Mouse (Mus musculus) limb, embryonic 13.5 days (tissue): ENCODE results near the gene Pkdrej. TPM values are rescaled to one million over a fixed set of nuclear protein-coding genes. Genes with fewer than 3 reads are reported as not detected.
"Not testable (repeated sequence)": the region's sequence is repeated elsewhere in the genome, so short reads cannot be mapped to it uniquely, and the experiment has no call there.

Experiments
- ATAC-seq: fragments of 200-750 bp; cut with Nextera tagmentation; 2 replicates; pipeline ENCODE4 v1.8.0; 2017; ENCODE audit warnings: low read depth, moderate number of reproducible peaks, moderate TSS enrichment; ENCODE audit not compliant: low FRiP score
- H3K27ac ChIP-seq: fragments of 300-500 bp; sonication (generic); 2 replicates; pipeline ENCODE4 v1.5.1; 2015; ENCODE audit warnings: inconsistent platforms, mild to moderate bottlenecking, moderate library complexity
- H3K27me3 ChIP-seq: fragments of 300-500 bp; sonication (generic); 2 replicates; pipeline ENCODE4 v1.6.1; 2015; ENCODE audit warnings: mild to moderate bottlenecking, inconsistent platforms
- H3K36me3 ChIP-seq: fragments of 300-500 bp; sonication (generic); 2 replicates; pipeline ENCODE4 v1.6.1; 2015; ENCODE audit warnings: inconsistent platforms, mild to moderate bottlenecking, moderate library complexity
- H3K4me1 ChIP-seq: fragments of 300-500 bp; sonication (generic); 2 replicates; pipeline ENCODE4 v1.6.1; 2015; ENCODE audit warnings: inconsistent platforms
- H3K4me2 ChIP-seq: fragments of 300-500 bp; sonication (generic); replicated peaks from 2 replicates; pipeline ENCODE4 v1.6.1; 2015; ENCODE audit warnings: inconsistent platforms, mild to moderate bottlenecking, moderate library complexity
- H3K4me3 ChIP-seq: fragments of 300-500 bp; sonication (generic); 2 replicates; pipeline ENCODE4 v1.5.1; 2015; ENCODE audit warnings: moderate library complexity, mild to moderate bottlenecking, inconsistent platforms
- H3K9ac ChIP-seq: fragments of 300-500 bp; sonication (generic); 2 replicates; pipeline ENCODE4 v1.6.1; 2015; ENCODE audit warnings: mild to moderate bottlenecking, inconsistent platforms
- H3K9me3 ChIP-seq: fragments of 300-500 bp; sonication (generic); 2 replicates; pipeline ENCODE4 v1.6.1; 2016; ENCODE audit warnings: inconsistent platforms
- WGBS: fragments of 180-500 bp; shearing (Covaris S2); methylation state at CpG from one replicate; pipeline ENCODE4 v1.1.7; 2015; 5-methylcytosine and 5-hydroxymethylcytosine counted together
- polyA plus RNA-seq: library from polyadenylated mRNA; unstranded; fragments of >200 nt; fragmentation: Nextera tagmentation; extraction: Ambion mirVana; gene quantifications from 2 replicates; pipeline ENCODE4 v1.2.1, GENCODE M21; 2015

The Pkdrej gene
- polyA plus RNA-seq, 1 experiment from 2014 or later: 0.13 TPM

DNA sequence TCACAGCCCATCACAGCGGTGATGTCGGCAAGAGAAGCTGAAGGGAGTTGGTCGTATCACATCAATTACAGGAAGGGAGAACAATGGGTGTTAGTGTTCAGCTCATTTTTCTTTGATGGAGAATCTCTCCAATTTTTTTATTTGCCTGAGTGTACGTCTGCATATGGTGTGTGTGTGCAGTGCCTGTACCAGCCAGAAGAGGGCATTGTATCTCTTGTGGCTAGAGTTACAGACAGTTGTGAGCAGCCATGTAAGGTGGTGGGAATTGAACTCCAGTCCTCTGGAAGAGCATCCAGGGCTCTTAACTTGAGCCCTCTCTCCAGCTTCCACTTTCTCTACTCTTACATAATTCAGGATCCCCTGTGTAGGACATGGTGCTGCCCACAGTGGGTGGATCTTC lies 38.4 kb downstream of the Pkdrej start:
- Histone ChIP-seq H3K4me3 (no peak overlapping the region), H3K9me3 (no peaks in the 10 kb centered on the region), H3K4me2 (no peak overlapping the region), H3K4me1 (no peaks in the 10 kb centered on the region), H3K27me3 (no peaks in the 10 kb centered on the region), H3K9ac (no peak overlapping the region), H3K27ac (no peak overlapping the region), H3K36me3 (no peaks in the 10 kb centered on the region)
- ATAC-seq: no peak
- 86% methylated on average over 4 of the region's 4 CpGs for WGBS

GRCm38 (mm10) chr15:85778891-85779290 lies 42.6 kb downstream of the Pkdrej start:
- not testable (repeated sequence) for H3K36me3 ChIP-seq, H3K9me3 ChIP-seq, H3K4me1 ChIP-seq, H3K27me3 ChIP-seq, H3K9ac ChIP-seq, H3K27ac ChIP-seq, ATAC-seq, H3K4me2 ChIP-seq, H3K4me3 ChIP-seq
- 90% methylated on average over 6 of the region's 6 CpGs for WGBS

- Histone ChIP-seq H3K27ac (no peak overlapping the region), H3K4me1 (no peaks in the 10 kb centered on the region), H3K36me3 (no peaks in the 10 kb centered on the region), H3K27me3 (no peaks in the 10 kb centered on the region), H3K9me3 (no peaks in the 10 kb centered on the region), H3K4me3 (no peak overlapping the region), H3K9ac (no peak overlapping the region), H3K4me2 (no peak overlapping the region)
- WGBS: 70% methylated on average over 5 of the region's 5 CpGs
- ATAC-seq: no peak
Observed at GRCm38 (mm10) chr15:85776771-85777170, 44.8 kb downstream of the Pkdrej start.

DNA sequence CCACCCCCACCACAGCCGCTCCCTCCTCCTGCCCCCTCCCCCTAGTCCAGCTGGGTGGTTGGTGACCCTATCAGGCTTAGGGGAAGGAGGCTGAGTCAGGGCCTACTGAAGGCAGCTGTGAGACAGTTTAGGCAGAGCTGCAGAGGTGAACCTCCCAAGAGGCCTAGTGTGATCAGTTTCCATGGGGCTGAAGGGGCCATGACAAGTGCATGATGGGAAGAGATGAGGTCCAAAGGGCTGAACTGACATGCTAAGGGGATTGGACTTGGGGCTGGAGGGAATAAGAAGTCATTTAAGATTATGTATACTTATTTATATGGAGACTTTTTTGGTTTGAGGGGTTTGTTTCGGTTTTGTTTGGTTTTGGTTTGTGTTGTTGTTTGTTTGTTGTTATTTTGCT lies 45.3 kb downstream of the Pkdrej start:
- no peak overlapping the region for H3K9ac ChIP-seq
- no peaks in the 10 kb centered on the region for H3K4me1 ChIP-seq
- WGBS: 64% methylated on average over 2 of the region's 2 CpGs
- no peak for ATAC-seq
- no peaks in the 10 kb centered on the region for H3K36me3 ChIP-seq
- H3K27me3 ChIP-seq: no peaks in the 10 kb centered on the region
- H3K27ac ChIP-seq: no peak overlapping the region
- H3K4me3 ChIP-seq: no peak overlapping the region
- H3K4me2 ChIP-seq: no peak overlapping the region
- no peaks in the 10 kb centered on the region for H3K9me3 ChIP-seq

GRCm38 (mm10) chr15:85775001-85775400 lies 46.5 kb downstream of the Pkdrej start:
- no peak overlapping the region for H3K4me3 ChIP-seq
- no peaks in the 10 kb centered on the region for H3K36me3 ChIP-seq
- H3K9ac ChIP-seq: no peak overlapping the region
- WGBS: 84% methylated on average over 7 of the region's 7 CpGs
- no peaks in the 10 kb centered on the region for H3K9me3 ChIP-seq
- H3K4me1 ChIP-seq: no peaks in the 10 kb centered on the region
- no peaks in the 10 kb centered on the region for H3K27me3 ChIP-seq
- H3K27ac ChIP-seq: no peak overlapping the region
- ATAC-seq: no peak
- H3K4me2 ChIP-seq: no peak overlapping the region

DNA sequence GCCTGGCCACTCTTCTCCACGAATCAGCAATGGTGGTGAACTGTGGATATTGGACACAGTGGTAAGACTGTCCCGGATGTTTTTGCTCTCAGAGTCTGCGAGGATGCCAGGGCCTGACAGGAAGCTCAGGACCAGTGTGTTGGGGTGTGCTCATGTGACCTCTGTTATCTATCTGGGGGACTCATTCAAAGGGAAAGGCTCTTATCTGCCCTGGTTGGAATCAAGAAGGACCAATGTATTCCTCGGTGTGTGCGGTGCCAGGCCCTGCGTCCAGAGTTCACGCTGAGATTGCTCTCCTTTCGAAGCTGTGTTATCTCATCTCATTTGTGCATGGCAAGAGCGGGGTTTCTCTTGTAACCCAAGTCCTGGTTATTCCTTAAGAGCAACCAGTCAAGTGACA lies 47.1 kb downstream of the Pkdrej start:
- H3K9me3 ChIP-seq: no peaks in the 10 kb centered on the region
- no peak for ATAC-seq
- H3K4me1 ChIP-seq: no peaks in the 10 kb centered on the region
- H3K9ac ChIP-seq: no peak overlapping the region
- no peak overlapping the region for H3K27ac ChIP-seq
- no peak overlapping the region for H3K4me3 ChIP-seq
- H3K36me3 ChIP-seq: no peaks in the 10 kb centered on the region
- no peaks in the 10 kb centered on the region for H3K27me3 ChIP-seq
- no peak overlapping the region for H3K4me2 ChIP-seq
- 90% methylated on average over 9 of the region's 9 CpGs for WGBS

DNA sequence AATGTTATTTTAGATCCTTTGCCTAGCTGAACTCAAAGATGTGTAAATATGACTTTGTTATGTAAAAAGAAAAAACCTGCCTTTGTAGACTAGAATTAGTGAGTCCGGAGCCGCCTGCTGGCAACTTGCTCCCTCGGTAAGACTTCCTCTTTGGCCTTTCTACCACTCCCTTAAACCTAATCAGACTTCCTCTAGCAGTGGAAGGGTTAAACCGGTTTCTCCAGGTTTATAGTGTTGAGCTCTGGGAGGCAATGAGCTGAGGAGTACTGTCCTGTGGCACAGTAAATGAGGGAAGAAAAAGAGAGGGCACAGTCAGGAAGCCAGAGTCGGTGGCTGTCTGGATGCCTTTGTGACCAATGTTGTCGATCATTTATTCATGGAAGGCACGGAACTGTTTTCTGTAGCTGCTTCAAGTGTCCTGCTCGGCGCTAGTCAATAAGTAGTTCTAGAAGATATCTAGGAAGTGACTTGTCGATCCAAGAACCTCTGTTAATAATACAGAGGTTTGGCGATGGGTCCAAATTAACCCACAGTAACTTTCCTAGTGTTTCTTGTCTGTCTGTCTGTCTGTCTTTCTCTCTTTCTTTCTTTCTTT lies 49.3 kb downstream of the Pkdrej start:
- Histone ChIP-seq H3K27ac (no peak overlapping the region), H3K4me2 (no peak overlapping the region), H3K4me1 (no peaks in the 10 kb centered on the region), H3K9me3 (no peaks in the 10 kb centered on the region), H3K9ac (no peak overlapping the region), H3K27me3 (0 out of 2 replicates have a peak, but pooled peaks cover 4% of the 10 kb centered on the region), H3K36me3 (no peaks in the 10 kb centered on the region), H3K4me3 (no peak overlapping the region)
- ATAC-seq: no peak
- WGBS: 75% methylated on average over 11 of the region's 11 CpGs

DNA sequence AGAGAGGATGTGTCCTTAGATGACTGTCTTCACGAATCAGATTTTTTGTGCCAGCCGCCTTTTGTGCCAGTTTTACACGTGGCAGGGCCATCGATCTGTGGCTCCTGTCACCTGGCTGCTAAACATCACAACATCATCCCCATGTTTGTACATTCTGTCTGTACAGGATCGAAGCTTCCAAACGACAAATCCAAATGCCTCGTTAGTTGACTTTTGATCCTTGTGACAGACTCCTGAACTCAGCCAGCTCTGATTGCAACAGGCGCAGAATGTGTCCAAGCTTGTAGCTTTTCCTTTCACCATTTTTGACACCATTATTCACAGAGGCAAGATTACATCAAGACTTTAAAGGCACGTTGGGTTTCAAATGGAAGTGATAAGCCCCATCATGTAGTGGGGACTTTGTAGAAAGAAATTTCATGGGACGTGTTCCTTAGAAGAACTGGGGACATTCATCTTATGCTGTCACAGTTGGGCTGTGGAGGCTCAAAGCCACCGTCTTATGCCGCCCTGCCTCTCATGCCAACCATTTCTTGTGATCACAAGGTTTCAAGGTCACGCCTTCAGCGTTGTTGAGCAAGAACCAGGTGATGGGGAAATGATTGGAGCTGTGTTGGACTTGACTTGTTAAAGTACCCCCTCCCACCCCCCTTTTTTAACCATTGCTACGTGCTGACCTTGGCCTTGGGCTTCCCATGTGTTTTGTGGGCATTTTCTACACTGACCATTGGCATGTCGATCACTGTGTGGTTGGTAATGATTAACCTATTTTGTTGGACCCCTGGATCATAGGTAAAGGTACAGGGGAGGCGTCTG lies 50.0 kb downstream of the Pkdrej start:
- Histone ChIP-seq H3K9me3 (no peaks in the 10 kb centered on the region), H3K27me3 (0 out of 2 replicates have a peak, but pooled peaks cover 4% of the 10 kb centered on the region), H3K4me1 (no peaks in the 10 kb centered on the region), H3K27ac (no peak overlapping the region), H3K4me3 (no peak overlapping the region), H3K36me3 (no peaks in the 10 kb centered on the region), H3K4me2 (no peak overlapping the region), H3K9ac (no peak overlapping the region)
- 83% methylated on average over 17 of the region's 17 CpGs for WGBS
- no peak for ATAC-seq

- H3K4me1 ChIP-seq: no peaks in the 10 kb centered on the region
- no peak overlapping the region for H3K9ac ChIP-seq
- H3K9me3 ChIP-seq: no peaks in the 10 kb centered on the region
- no peak for ATAC-seq
- H3K4me2 ChIP-seq: no peak overlapping the region
- H3K27ac ChIP-seq: no peak overlapping the region
- H3K27me3 ChIP-seq: 0 out of 2 replicates have a peak, but pooled peaks cover 4% of the 10 kb centered on the region
- H3K4me3 ChIP-seq: no peak overlapping the region
- no peaks in the 10 kb centered on the region for H3K36me3 ChIP-seq
- 90% methylated on average over 8 of the region's 8 CpGs for WGBS
Observed at GRCm38 (mm10) chr15:85768991-85769390, 52.5 kb downstream of the Pkdrej start.

DNA sequence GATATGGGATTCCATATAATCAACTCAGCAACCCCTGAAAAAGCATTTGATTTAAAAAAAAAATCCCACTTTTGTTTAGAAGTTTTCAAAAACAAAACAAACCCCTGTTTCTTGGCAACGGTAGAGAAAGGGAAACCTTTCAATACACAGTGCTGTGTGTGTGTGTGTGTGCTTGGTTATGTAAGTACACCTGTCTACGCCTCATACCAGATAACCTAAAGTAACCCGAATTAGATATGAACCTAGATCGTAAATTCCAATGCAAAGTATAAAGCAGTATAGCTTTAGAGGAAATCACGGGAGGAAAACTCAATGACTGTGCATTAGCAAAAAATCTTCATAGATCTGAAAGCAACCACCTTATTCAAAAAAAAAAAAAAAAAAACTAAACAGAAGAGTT lies 54.9 kb downstream of the Pkdrej start:
- no peak for ATAC-seq

GRCm38 (mm10) chr15:85765022-85765421 lies 56.5 kb downstream of the Pkdrej start:
- Histone ChIP-seq H3K36me3 (no peaks in the 10 kb centered on the region), H3K4me3 (no peak overlapping the region), H3K4me1 (no peaks in the 10 kb centered on the region), H3K4me2 (no peak overlapping the region), H3K27me3 (0 out of 2 replicates have a peak, but pooled peaks cover 4% of the 10 kb centered on the region), H3K9ac (no peak overlapping the region), H3K27ac (no peak overlapping the region), H3K9me3 (no peaks in the 10 kb centered on the region)
- WGBS: 52% methylated on average over 3 of the region's 3 CpGs
- no peak for ATAC-seq

More for the DNA sequence above, 54.9 kb downstream of the Pkdrej start:
- WGBS: 86% methylated on average over 5 of the region's 5 CpGs
- Histone ChIP-seq H3K27me3 (0 out of 2 replicates have a peak, but pooled peaks cover 4% of the 10 kb centered on the region), H3K36me3 (no peaks in the 10 kb centered on the region), H3K4me1 (no peaks in the 10 kb centered on the region), H3K4me3 (no peak overlapping the region), H3K27ac (no peak overlapping the region), H3K4me2 (no peak overlapping the region), H3K9ac (no peak overlapping the region), H3K9me3 (no peaks in the 10 kb centered on the region)
